Mouse (Mus musculus): ENCODE measurements around the gene Vmn1r219. TPM values are rescaled to one million over a fixed set of nuclear protein-coding genes. Genes with fewer than 3 reads are reported as not detected.
"Not testable (repeated sequence)": the region's sequence is repeated elsewhere in the genome, so short reads cannot be mapped to it uniquely, and the experiment has no call there.

Vmn1r219 gene
- not detected in 2 replicates for polyA plus RNA-seq (2012; rRNA removed)

DNA sequence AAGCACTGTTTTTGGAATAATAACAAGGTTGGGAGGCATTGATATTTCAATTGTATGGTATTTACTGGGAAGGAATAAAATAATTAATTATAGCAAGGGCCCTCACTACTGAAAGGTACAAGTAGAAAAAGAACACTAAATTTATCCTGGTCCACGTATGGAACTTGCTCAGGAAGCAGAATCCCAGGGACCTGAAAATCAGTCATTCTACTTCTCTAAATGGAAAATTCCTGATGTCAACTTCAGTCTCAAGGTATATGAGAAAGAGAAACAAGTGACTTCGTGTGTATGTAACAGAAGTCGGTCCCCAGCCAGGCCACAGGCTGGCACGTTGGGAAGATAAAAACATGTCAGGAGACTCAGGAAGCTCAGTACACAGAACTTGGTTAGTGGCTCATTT is at the start of gene Vmn1r219:
TSS of gene Vmn1r219 (plus strand) at position 301 of the 400 bp plus-strand sequence.
- Histone ChIP-seq H3K4me1 (ENCODE audit: control insufficient read depth, insufficient read depth, insufficient read length) (no peaks in the 10 kb centered on the region), H3K27ac (ENCODE audit: insufficient read depth, low read length) (no peak within 1 kb of the TSS), H3K27me3 (ENCODE audit: control insufficient read depth, insufficient read depth, low read length) (no peaks in the 10 kb centered on the region), H3K4me3 (ENCODE audit: extremely low read depth, insufficient read depth, insufficient read length) (no peak within 1 kb of the TSS), H3K36me3 (ENCODE audit: control insufficient read depth, insufficient read depth, low read length) (no peaks in the 10 kb centered on the region)
- no peak for TF ChIP-seq CTCF (IDR thresholded peaks at IDR 0.05; ENCODE audit: extremely low read depth, insufficient read depth, insufficient read length, insufficient replicate concordance)
- WGBS, result 72% methylated on average over 4 of the region's 4 CpGs
- no peak for DNase-seq (ENCODE audit: low read depth in 1 of 2, low spot score in 2 of 2)

DNA sequence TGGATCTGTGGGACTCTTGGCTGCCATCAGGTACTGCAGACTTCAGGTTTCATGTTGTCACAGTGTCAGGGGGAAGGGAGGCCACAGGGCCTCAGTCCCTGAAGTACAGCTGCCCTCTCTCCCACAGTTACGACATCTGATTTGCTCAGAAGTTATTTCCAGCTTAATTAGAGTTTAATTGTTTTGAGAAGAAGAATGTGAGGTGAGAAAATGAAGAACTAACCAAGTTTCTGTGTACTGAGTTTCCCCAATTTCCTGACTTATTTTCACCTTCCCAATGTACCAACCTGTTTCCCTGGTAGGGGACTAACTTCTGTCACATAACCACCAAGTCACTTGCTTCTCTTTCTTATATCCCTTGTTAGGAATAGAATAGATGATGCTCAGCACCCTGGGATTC is 41.0 kb upstream of the Vmn1r219 start, which contains the start of gene Vmn1r217:
TSS of gene Vmn1r217 (minus strand) at position 101 of the 400 bp plus-strand sequence.
- not testable (repeated sequence) for DNase-seq (ENCODE audit: low read depth in 1 of 2, low spot score in 2 of 2); H3K4me1 ChIP-seq (ENCODE audit: control insufficient read depth, insufficient read depth, insufficient read length); H3K4me3 ChIP-seq (ENCODE audit: extremely low read depth, insufficient read depth, insufficient read length); H3K27me3 ChIP-seq (ENCODE audit: control insufficient read depth, insufficient read depth, low read length); H3K27ac ChIP-seq (ENCODE audit: insufficient read depth, low read length); H3K36me3 ChIP-seq (ENCODE audit: control insufficient read depth, insufficient read depth, low read length)
- 71% methylated on average over 1 of the region's 1 CpGs for WGBS

DNA sequence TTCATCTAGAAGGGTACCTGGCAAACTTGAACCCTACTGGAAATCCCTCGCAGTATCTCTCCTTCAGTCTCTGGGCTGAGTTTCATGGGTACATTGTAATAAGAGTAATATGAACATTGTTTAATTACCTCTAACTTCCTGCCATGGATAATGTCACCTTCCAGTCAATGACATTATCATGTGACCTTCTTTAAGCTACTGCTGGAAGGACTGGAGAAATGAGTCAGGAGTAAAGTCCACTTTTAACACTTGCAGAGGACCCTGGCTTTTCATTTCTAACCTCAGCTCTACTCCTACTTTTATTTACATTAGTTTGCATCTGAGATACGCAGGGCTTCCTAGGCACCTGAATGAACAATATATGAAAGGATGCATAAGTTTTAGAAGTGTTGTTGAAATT is 38.5 kb upstream of the Vmn1r219 start:
- H3K4me3 ChIP-seq (ENCODE audit: extremely low read depth, insufficient read depth, insufficient read length), result no peak overlapping the region
- whole genome bisulfite sequencing, result 83% methylated on average over 2 of the region's 2 CpGs
- no peak for DNase-seq (ENCODE audit: low read depth in 1 of 2, low spot score in 2 of 2)
- no peaks in the 10 kb centered on the region for H3K36me3 ChIP-seq (ENCODE audit: control insufficient read depth, insufficient read depth, low read length)
- H3K27me3 ChIP-seq (ENCODE audit: control insufficient read depth, insufficient read depth, low read length), result no peaks in the 10 kb centered on the region
- TF ChIP-seq POLR2A (IDR thresholded peaks at IDR 0.05; ENCODE audit: low read depth, low read length), result no peak
- TF ChIP-seq CTCF (IDR thresholded peaks at IDR 0.05; ENCODE audit: extremely low read depth, insufficient read depth, insufficient read length, insufficient replicate concordance), result no peak
- H3K27ac ChIP-seq (ENCODE audit: insufficient read depth, low read length), result no peak overlapping the region
- H3K4me1 ChIP-seq (ENCODE audit: control insufficient read depth, insufficient read depth, insufficient read length), result no peaks in the 10 kb centered on the region

DNA sequence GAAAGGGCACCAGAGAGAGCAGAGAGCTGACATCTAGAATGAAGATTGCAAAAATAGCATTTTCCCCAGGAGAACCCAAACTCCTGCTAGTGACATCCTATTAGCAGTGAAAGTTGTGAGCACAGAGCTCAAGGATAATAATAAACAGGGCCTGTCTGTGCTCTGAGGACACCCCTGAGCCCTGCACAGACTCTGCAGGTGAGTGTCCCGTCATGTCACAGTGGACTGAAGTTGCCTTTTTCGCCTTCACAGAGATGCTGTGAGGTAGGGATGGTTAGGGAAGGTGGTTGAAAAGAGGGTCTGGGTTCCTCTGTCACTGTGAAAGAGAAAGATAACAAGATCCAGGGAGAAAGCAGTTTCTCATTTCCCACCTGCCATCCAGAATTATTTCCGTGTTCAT is 26.0 kb upstream of the Vmn1r219 start, which contains the start of gene Vmn1r218:
TSS of gene Vmn1r218 (plus strand) at position 57 of the 400 bp plus-strand sequence.
- DNase-seq (ENCODE audit: low read depth in 1 of 2, low spot score in 2 of 2), result no peak
- TF ChIP-seq CTCF (IDR thresholded peaks at IDR 0.05; ENCODE audit: extremely low read depth, insufficient read depth, insufficient read length, insufficient replicate concordance) (no peak), POLR2A (IDR thresholded peaks at IDR 0.05; ENCODE audit: low read depth, low read length) (no peak)
- Histone ChIP-seq H3K36me3 (ENCODE audit: control insufficient read depth, insufficient read depth, low read length) (no peaks in the 10 kb centered on the region), H3K27ac (ENCODE audit: insufficient read depth, low read length) (no peak within 1 kb of the TSS), H3K4me3 (ENCODE audit: extremely low read depth, insufficient read depth, insufficient read length) (no peak within 1 kb of the TSS), H3K27me3 (ENCODE audit: control insufficient read depth, insufficient read depth, low read length) (no peaks in the 10 kb centered on the region), H3K4me1 (ENCODE audit: control insufficient read depth, insufficient read depth, insufficient read length) (no peaks in the 10 kb centered on the region)
- 70% methylated on average over 3 of the region's 3 CpGs for WGBS

DNA sequence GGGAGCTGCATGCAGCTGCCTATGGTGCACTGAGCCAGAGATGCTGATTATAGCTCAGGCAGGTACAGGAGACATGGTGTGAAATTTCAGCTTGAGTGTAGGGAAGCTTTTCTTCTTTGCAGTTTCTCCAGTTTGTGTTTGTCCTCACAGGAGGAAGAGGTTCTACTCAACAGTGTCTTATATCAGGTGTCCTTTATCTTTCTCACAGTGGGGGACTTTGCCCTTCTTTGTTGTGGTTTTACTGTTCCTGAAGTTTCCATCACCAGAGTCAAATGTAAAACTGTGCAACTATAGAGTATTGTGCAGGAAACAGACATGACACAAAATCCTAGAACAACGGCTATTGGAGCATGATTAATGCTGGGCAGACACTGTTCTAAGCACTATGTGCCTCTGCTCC is 25.6 kb upstream of the Vmn1r219 start:
- Histone ChIP-seq H3K4me3 (ENCODE audit: extremely low read depth, insufficient read depth, insufficient read length) (no peak overlapping the region), H3K27me3 (ENCODE audit: control insufficient read depth, insufficient read depth, low read length) (no peaks in the 10 kb centered on the region), H3K4me1 (ENCODE audit: control insufficient read depth, insufficient read depth, insufficient read length) (no peaks in the 10 kb centered on the region), H3K36me3 (ENCODE audit: control insufficient read depth, insufficient read depth, low read length) (no peaks in the 10 kb centered on the region), H3K27ac (ENCODE audit: insufficient read depth, low read length) (no peak overlapping the region)
- no peak for DNase-seq (ENCODE audit: low read depth in 1 of 2, low spot score in 2 of 2)
- no peak for TF ChIP-seq POLR2A (IDR thresholded peaks at IDR 0.05; ENCODE audit: low read depth, low read length)
- no peak for TF ChIP-seq CTCF (IDR thresholded peaks at IDR 0.05; ENCODE audit: extremely low read depth, insufficient read depth, insufficient read length, insufficient replicate concordance)
- 47% methylated on average over 1 of the region's 1 CpGs for WGBS

DNA sequence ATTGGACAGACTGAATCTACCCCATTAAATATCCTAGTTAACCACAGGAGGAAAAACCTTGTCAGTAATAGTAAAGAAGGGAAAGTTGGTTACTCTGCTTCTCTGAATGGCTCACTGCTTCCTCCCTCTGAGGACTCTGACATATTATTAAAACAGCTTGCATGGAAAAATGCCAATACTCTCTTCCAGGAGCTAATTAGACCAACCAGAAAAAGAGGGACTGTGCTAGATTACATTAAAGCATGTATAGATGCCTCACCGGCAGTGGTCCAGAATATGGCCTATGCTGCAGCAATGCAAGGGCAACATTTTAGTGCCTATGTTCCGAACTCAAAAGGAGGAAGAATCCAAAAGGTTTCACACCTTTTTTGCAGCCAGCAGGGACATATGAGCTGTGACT is 20.2 kb upstream of the Vmn1r219 start:
- DNase-seq (ENCODE audit: low read depth in 1 of 2, low spot score in 2 of 2), result no peak
- no peak overlapping the region for H3K4me3 ChIP-seq (ENCODE audit: extremely low read depth, insufficient read depth, insufficient read length)
- no peak overlapping the region for H3K27ac ChIP-seq (ENCODE audit: insufficient read depth, low read length)
- no peak for TF ChIP-seq POLR2A (IDR thresholded peaks at IDR 0.05; ENCODE audit: low read depth, low read length)
- TF ChIP-seq CTCF (IDR thresholded peaks at IDR 0.05; ENCODE audit: extremely low read depth, insufficient read depth, insufficient read length, insufficient replicate concordance), result no peak
- H3K36me3 ChIP-seq (ENCODE audit: control insufficient read depth, insufficient read depth, low read length), result no peaks in the 10 kb centered on the region
- no peaks in the 10 kb centered on the region for H3K27me3 ChIP-seq (ENCODE audit: control insufficient read depth, insufficient read depth, low read length)
- WGBS, result 90% methylated on average over 2 of the region's 2 CpGs
- no peaks in the 10 kb centered on the region for H3K4me1 ChIP-seq (ENCODE audit: control insufficient read depth, insufficient read depth, insufficient read length)

DNA sequence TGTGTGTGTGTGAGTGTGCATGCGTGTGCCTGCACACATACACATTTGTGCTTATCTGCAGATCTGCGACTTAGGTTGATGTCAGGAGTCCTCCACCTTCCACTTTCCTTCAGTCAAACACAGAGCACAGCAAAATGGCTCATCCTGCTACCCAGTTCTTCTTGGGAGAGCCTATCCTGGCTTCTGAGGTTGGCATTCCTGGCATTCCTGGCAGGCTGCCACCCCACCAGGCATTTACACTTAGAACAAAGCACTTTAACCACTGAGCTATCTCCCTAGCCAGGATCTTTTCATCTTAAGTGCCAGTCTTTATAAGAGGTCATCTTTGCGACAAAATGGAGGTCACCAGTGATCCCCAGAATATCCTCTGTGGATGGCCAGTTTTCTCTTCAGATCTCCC is 1.3 kb upstream of the Vmn1r219 start:
- Histone ChIP-seq H3K36me3 (ENCODE audit: control insufficient read depth, insufficient read depth, low read length) (no peaks in the 10 kb centered on the region), H3K4me1 (ENCODE audit: control insufficient read depth, insufficient read depth, insufficient read length) (no peaks in the 10 kb centered on the region), H3K27me3 (ENCODE audit: control insufficient read depth, insufficient read depth, low read length) (no peaks in the 10 kb centered on the region), H3K27ac (ENCODE audit: insufficient read depth, low read length) (no peak overlapping the region), H3K4me3 (ENCODE audit: extremely low read depth, insufficient read depth, insufficient read length) (no peak overlapping the region)
- no peak for TF ChIP-seq POLR2A (IDR thresholded peaks at IDR 0.05; ENCODE audit: low read depth, low read length)
- DNase-seq (ENCODE audit: low read depth in 1 of 2, low spot score in 2 of 2), result no peak
- 79% methylated on average over 3 of the region's 3 CpGs for WGBS

DNA sequence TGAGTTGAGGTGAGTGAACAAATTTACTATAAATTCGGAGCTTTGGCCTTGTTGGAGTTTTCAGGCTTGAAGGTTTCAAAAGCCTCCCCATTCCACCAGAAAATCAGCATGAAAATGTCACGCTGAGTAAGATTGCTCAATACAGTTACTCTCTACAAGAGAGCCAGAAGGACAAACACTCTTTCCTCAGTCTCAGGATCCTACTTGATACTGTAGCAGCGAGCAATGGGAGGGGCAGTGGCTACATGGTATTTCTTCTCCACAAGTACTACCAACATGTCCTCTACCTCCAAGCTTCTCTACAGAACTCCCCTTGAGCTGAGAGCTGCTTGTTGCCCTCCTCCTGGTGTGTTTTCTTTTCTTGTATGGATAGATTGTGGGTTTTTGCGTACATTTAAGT is 7.4 kb downstream of the Vmn1r219 start:
- not testable (repeated sequence) for H3K36me3 ChIP-seq (ENCODE audit: control insufficient read depth, insufficient read depth, low read length); H3K27me3 ChIP-seq (ENCODE audit: control insufficient read depth, insufficient read depth, low read length); H3K4me1 ChIP-seq (ENCODE audit: control insufficient read depth, insufficient read depth, insufficient read length); DNase-seq (ENCODE audit: low read depth in 1 of 2, low spot score in 2 of 2); H3K4me3 ChIP-seq (ENCODE audit: extremely low read depth, insufficient read depth, insufficient read length); H3K27ac ChIP-seq (ENCODE audit: insufficient read depth, low read length)
- 81% methylated on average over 4 of the region's 4 CpGs for WGBS

Data from spleen, adult 2 months (tissue).